Comparison of ENCODE assay signal across 17 mouse cellular contexts in genomic region chr1:130703613-130704012, GRCm38 (mm10). TPM values are rescaled to one million over a fixed set of nuclear protein-coding genes. Genes with fewer than 3 reads are reported as not detected.
"Had no signal": no experiment of that assay in that cellular context is flagged by ENCODE, and none has a peak within 500 bp of the region (broad histone marks: within the 10 kb centered on the region; RNA-seq: fewer than 3 reads in every experiment).

No protein-coding gene starts in this region.

- H3K4me2 ChIP-seq: kidney, embryonic 15.5 days; limb, embryonic 15.5 days; lung, embryonic 14.5 days; midbrain, embryonic 13.5 days; neural tube, embryonic 15.5 days had no signal

- H3K27ac ChIP-seq: kidney, embryonic 15.5 days; left cerebral cortex, adult 2 months; limb, embryonic 15.5 days; liver, embryonic 14.5 days; midbrain, embryonic 13.5 days; neural tube, embryonic 15.5 days had no signal

- H3K9me3 ChIP-seq: kidney, embryonic 15.5 days; limb, embryonic 15.5 days; midbrain, embryonic 13.5 days; neural tube, embryonic 15.5 days had no signal

- H3K4me1 ChIP-seq: kidney, embryonic 15.5 days; limb, embryonic 15.5 days; midbrain, embryonic 13.5 days; neural tube, embryonic 15.5 days had no signal

- H3K4me3 ChIP-seq: kidney, embryonic 15.5 days; left cerebral cortex, adult 2 months; limb, embryonic 15.5 days; midbrain, embryonic 13.5 days; myocyte; neural tube, embryonic 15.5 days had no signal

- H3K9ac ChIP-seq: kidney, embryonic 15.5 days; limb, embryonic 15.5 days; liver, embryonic 14.5 days; lung, embryonic 14.5 days; midbrain, embryonic 13.5 days; neural tube, embryonic 15.5 days had no signal

- ATAC-seq: midbrain, embryonic 13.5 days had no signal

- H3K27me3 ChIP-seq: kidney, embryonic 15.5 days; limb, embryonic 15.5 days; midbrain, embryonic 13.5 days; neural tube, embryonic 15.5 days had no signal

- DNase-seq: kidney, adult 18-20 months; kidney, postnatal 25 days; lung, embryonic 14.5 days; thymus, adult 18-20 months; thymus, postnatal 25 days had no signal

RNA-seq across cellular contexts. Expression of gene Gm29427, which starts 12.0 kb away (rescaled TPM):
- total RNA-seq: left cerebral cortex, adult 2 months; left cerebral cortex, postnatal 25 days; megakaryocyte progenitor cell, adult 5-6 weeks had no signal
- polyA plus RNA-seq: intestine, embryonic 14.5 days; kidney, embryonic 15.5 days; limb, embryonic 11.5 days; limb, embryonic 15.5 days; liver, embryonic 14.5 days; lung, embryonic 14.5 days; myocyte; neural tube, embryonic 11.5 days; neural tube, embryonic 15.5 days had no signal

RNA-seq across cellular contexts. Expression of gene C4bp, which starts 42.2 kb away (rescaled TPM):
- total RNA-seq: left cerebral cortex, adult 2 months; left cerebral cortex, postnatal 25 days; megakaryocyte progenitor cell, adult 5-6 weeks had no signal
- polyA plus RNA-seq: limb, embryonic 11.5 days; limb, embryonic 15.5 days; lung, embryonic 14.5 days; midbrain, embryonic 13.5 days; myocyte; neural tube, embryonic 11.5 days; neural tube, embryonic 15.5 days had no signal
